15 mouse cellular contexts compared by ENCODE assay signal in genomic region chr3:39898961-39899360, GRCm38 (mm10).
DNase-seq lines count a peak whose midpoint lies in the region; ATAC-seq and TF ChIP-seq lines count a peak whose summit lies in the region.
"Had no signal": no experiment of that assay in that cellular context is flagged by ENCODE, and none has a peak within 500 bp of the region (broad histone marks: within the 10 kb centered on the region; RNA-seq: fewer than 3 reads in every experiment).

No protein-coding gene starts in this region.

- no peaks in the 10 kb centered on the region for H3K36me3 ChIP-seq in kidney, adult 2 months (ENCODE audit: control insufficient read depth, insufficient read depth, low read length)
- H3K36me3 ChIP-seq in embryonic facial prominence, embryonic 15.5 days: no peaks in the 10 kb centered on the region
- H3K36me3 ChIP-seq in forebrain, embryonic 14.5 days (ENCODE audit: control insufficient read depth, insufficient read depth, low read length): no peaks in the 10 kb centered on the region
- H3K36me3 ChIP-seq: embryonic facial prominence, embryonic 12.5 days; forebrain, embryonic 15.5 days; limb, embryonic 15.5 days had no signal

- H3K4me2 ChIP-seq in embryonic facial prominence, embryonic 15.5 days (replicated peaks): no peak overlapping the region
- no peak overlapping the region for H3K4me2 ChIP-seq in forebrain, embryonic 14.5 days (ENCODE audit: low read length)
- H3K4me2 ChIP-seq: embryonic facial prominence, embryonic 12.5 days; forebrain, embryonic 15.5 days; limb, embryonic 15.5 days had no signal

- H3K4me1 ChIP-seq in kidney, adult 2 months (ENCODE audit: control insufficient read depth, insufficient read depth, low read length): no peaks in the 10 kb centered on the region
- H3K4me1 ChIP-seq in embryonic facial prominence, embryonic 15.5 days: no peaks in the 10 kb centered on the region
- no peaks in the 10 kb centered on the region for H3K4me1 ChIP-seq in forebrain, embryonic 14.5 days (ENCODE audit: control insufficient read depth, insufficient read depth, low read length)
- H3K4me1 ChIP-seq: embryonic facial prominence, embryonic 12.5 days; forebrain, embryonic 15.5 days; limb, embryonic 15.5 days; megakaryocyte, embryonic 14.5 days had no signal

- H3K27ac ChIP-seq in kidney, adult 2 months (ENCODE audit: insufficient read depth, low read depth, low read length): no peak overlapping the region
- 0 out of 2 replicates have a peak overlapping the region, but pooled peaks have one; percentile 8 for H3K27ac ChIP-seq in embryonic facial prominence, embryonic 15.5 days (replicated peaks)
- H3K27ac ChIP-seq in forebrain, embryonic 14.5 days (ENCODE audit: low read depth, low read length): no peak overlapping the region
- H3K27ac ChIP-seq: embryonic facial prominence, embryonic 12.5 days; forebrain, embryonic 15.5 days; limb, embryonic 15.5 days had no signal

- no peaks in the 10 kb centered on the region for H3K9me3 ChIP-seq in embryonic facial prominence, embryonic 15.5 days (replicated peaks)
- H3K9me3 ChIP-seq in forebrain, embryonic 14.5 days (replicated peaks; ENCODE audit: control insufficient read depth, low read length): no peaks in the 10 kb centered on the region
- H3K9me3 ChIP-seq: embryonic facial prominence, embryonic 12.5 days; forebrain, embryonic 15.5 days; limb, embryonic 15.5 days had no signal

- H3K9ac ChIP-seq in embryonic facial prominence, embryonic 15.5 days: no peak overlapping the region
- H3K9ac ChIP-seq in forebrain, embryonic 14.5 days (ENCODE audit: low read length): no peak overlapping the region
- H3K9ac ChIP-seq: embryonic facial prominence, embryonic 12.5 days; forebrain, embryonic 15.5 days; limb, embryonic 15.5 days had no signal

- H3K27me3 ChIP-seq in kidney, adult 2 months (replicated peaks; ENCODE audit: control insufficient read depth, insufficient read depth, low read length): no peaks in the 10 kb centered on the region
- no peaks in the 10 kb centered on the region for H3K27me3 ChIP-seq in embryonic facial prominence, embryonic 15.5 days
- no peaks in the 10 kb centered on the region for H3K27me3 ChIP-seq in forebrain, embryonic 14.5 days (replicated peaks; ENCODE audit: control insufficient read depth, insufficient read depth, low read length)
- H3K27me3 ChIP-seq: embryonic facial prominence, embryonic 12.5 days; forebrain, embryonic 15.5 days; limb, embryonic 15.5 days; megakaryocyte, embryonic 14.5 days had no signal

- TF ChIP-seq CTCF in kidney, adult 2 months (conservative IDR thresholded peaks at IDR 0.05; ENCODE audit: insufficient read depth, insufficient read length, low read depth, low read length): no peak

- ATAC-seq in CD4-positive, CD25-positive, alpha-beta regulatory T cell, adult 4 months: peak; percentile 58
- ATAC-seq in embryonic facial prominence, embryonic 15.5 days (ENCODE audit: insufficient number of reproducible peaks, low FRiP score, low TSS enrichment, low read depth): no peak
- no peak for ATAC-seq in forebrain, embryonic 14.5 days
- ATAC-seq: forebrain, embryonic 15.5 days; intestine, embryonic 16.5 days had no signal

- peak; percentile 29 for DNase-seq in kidney, adult 2 months
- no peak for DNase-seq in kidney, adult 18-20 months
- DNase-seq in kidney, postnatal 4 days: peak; percentile 11
- no peak for DNase-seq in thymus, postnatal 10 days (ENCODE audit: low spot score in 2 of 2)
- DNase-seq in layer of hippocampus, adult 18-20 months (ENCODE audit: low spot score in 2 of 2): no peak
- DNase-seq in forebrain, embryonic 14.5 days (ENCODE audit: low spot score): no peak
- DNase-seq: cerebellum, adult 9-11 months had no signal

- WGBS in kidney, adult 2 months: 53% methylated on average over 5 of the region's 5 CpGs
- WGBS in embryonic facial prominence, embryonic 15.5 days: 34% methylated on average over 5 of the region's 5 CpGs
- 76% methylated on average over 5 of the region's 5 CpGs for WGBS in forebrain, embryonic 14.5 days

- no peak for TF ChIP-seq POLR2A in kidney, adult 2 months (IDR thresholded peaks at IDR 0.05; ENCODE audit: low read depth, low read length)

- H3K4me3 ChIP-seq in kidney, adult 2 months (ENCODE audit: insufficient read depth, low read depth, low read length): no peak overlapping the region
- H3K4me3 ChIP-seq in embryonic facial prominence, embryonic 15.5 days (replicated peaks): no peak overlapping the region
- H3K4me3 ChIP-seq in forebrain, embryonic 14.5 days (ENCODE audit: low read depth, low read length): no peak overlapping the region
- H3K4me3 ChIP-seq: embryonic facial prominence, embryonic 12.5 days; forebrain, embryonic 15.5 days; limb, embryonic 15.5 days; megakaryocyte, embryonic 14.5 days; myocyte had no signal

Comparison
In these comparisons a context has a peak if more than half of its experiments do, and no peak if none do; other contexts are left out.
1. DNase-seq: peak in kidney, adult 2 months (single experiment) and kidney, postnatal 4 days (2 of 2); none in kidney, adult 18-20 months (single experiment), thymus, postnatal 10 days (0 of 2), layer of hippocampus, adult 18-20 months (0 of 2) and forebrain, embryonic 14.5 days (single experiment).